Mouse (Mus musculus) cerebral cortex, adult 2 months (tissue): ENCODE measurements around the gene Tnfrsf13b.

Source experiments
- WGBS: fragments of 180-500 bp; shearing (Covaris S2); methylation state at CpG from one replicate; pipeline ENCODE4 v1.1.7; 2018; 5-methylcytosine and 5-hydroxymethylcytosine counted together

The Tnfrsf13b gene

GRCm38 (mm10) chr11:61127421-61128055, 983 bp downstream of the Tnfrsf13b start:
- WGBS = 93% methylated on average over 8 of the region's 8 CpGs

- WGBS = 66% methylated on average over 10 of the region's 10 CpGs
These were observed 2.8 kb downstream of the Tnfrsf13b start for GRCm38 (mm10) chr11:61129305-61129704.

- 90% methylated on average over 4 of the region's 4 CpGs for WGBS
These were observed 4.1 kb downstream of the Tnfrsf13b start for GRCm38 (mm10) chr11:61130646-61131045.

- 86% methylated on average over 2 of the region's 2 CpGs for WGBS
These were observed 6.4 kb downstream of the Tnfrsf13b start for GRCm38 (mm10) chr11:61132943-61133342.

- WGBS = 81% methylated on average over 2 of the region's 2 CpGs
These were observed 15.1 kb downstream of the Tnfrsf13b start for GRCm38 (mm10) chr11:61141693-61142092.

- 78% methylated on average over 3 of the region's 3 CpGs for WGBS
These were observed 15.7 kb downstream of the Tnfrsf13b start for GRCm38 (mm10) chr11:61142262-61142661.

- 71% methylated on average over 6 of the region's 6 CpGs for WGBS
These were observed 16.5 kb downstream of the Tnfrsf13b start for GRCm38 (mm10) chr11:61142941-61143530.

GRCm38 (mm10) chr11:61143564-61144469, 17.3 kb downstream of the Tnfrsf13b start:
- 79% methylated on average over 7 of the region's 7 CpGs for WGBS

GRCm38 (mm10) chr11:61145551-61145950, 19.0 kb downstream of the Tnfrsf13b start:
- 83% methylated on average over 8 of the region's 8 CpGs for WGBS

- WGBS = 36% methylated on average over 20 of the region's 20 CpGs
These were observed 20.2 kb downstream of the Tnfrsf13b start for GRCm38 (mm10) chr11:61146645-61147299.

GRCm38 (mm10) chr11:61147300-61147683, 20.7 kb downstream of the Tnfrsf13b start:
- WGBS = 5% methylated on average over 32 of the region's 32 CpGs

- 57% methylated on average over 6 of the region's 6 CpGs for WGBS
These were observed 23.9 kb downstream of the Tnfrsf13b start for GRCm38 (mm10) chr11:61150233-61151001.

GRCm38 (mm10) chr11:61155727-61156126, 29.2 kb downstream of the Tnfrsf13b start:
- whole genome bisulfite sequencing = 62% methylated on average over 2 of the region's 2 CpGs

- WGBS = 40% methylated on average over 3 of the region's 3 CpGs
These were observed 31.6 kb downstream of the Tnfrsf13b start for GRCm38 (mm10) chr11:61158141-61158540.

- 52% methylated on average over 11 of the region's 11 CpGs for WGBS
These were observed 33.5 kb downstream of the Tnfrsf13b start for GRCm38 (mm10) chr11:61159796-61160732.

- 85% methylated on average over 13 of the region's 13 CpGs for WGBS
These were observed 34.6 kb downstream of the Tnfrsf13b start for GRCm38 (mm10) chr11:61161121-61161520.

- WGBS = 95% methylated on average over 14 of the region's 14 CpGs
These were observed 36.2 kb downstream of the Tnfrsf13b start for GRCm38 (mm10) chr11:61162776-61163175.

GRCm38 (mm10) chr11:61163341-61163740, 36.8 kb downstream of the Tnfrsf13b start:
- WGBS = 96% methylated on average over 3 of the region's 3 CpGs

- WGBS = 82% methylated on average over 6 of the region's 6 CpGs
These were observed 37.8 kb downstream of the Tnfrsf13b start for GRCm38 (mm10) chr11:61164366-61164765.

GRCm38 (mm10) chr11:61164881-61165280, 38.3 kb downstream of the Tnfrsf13b start:
- 90% methylated on average over 10 of the region's 10 CpGs for WGBS
